Mouse (Mus musculus) C2C12 (cell line): Measurements from ENCODE around the gene Bpifa1.

Experiments used
- CTCF ChIP-seq: IDR thresholded peaks from one replicate; pipeline ENCODE4 v1.5.1; 2011; ENCODE audit not compliant: control insufficient read depth, insufficient read depth, insufficient read length
- FOSL1 ChIP-seq: IDR thresholded peaks from one replicate; pipeline ENCODE4 v1.8.0; 2011; ENCODE audit warnings: mild to moderate bottlenecking, low read length; ENCODE audit not compliant: poor library complexity, insufficient read depth, severe bottlenecking
- USF1 ChIP-seq: IDR thresholded peaks from one replicate; pipeline ENCODE4 v1.6.1; 2011; ENCODE audit warnings: low read depth, mild to moderate bottlenecking, control low read depth, moderate library complexity

DNA sequence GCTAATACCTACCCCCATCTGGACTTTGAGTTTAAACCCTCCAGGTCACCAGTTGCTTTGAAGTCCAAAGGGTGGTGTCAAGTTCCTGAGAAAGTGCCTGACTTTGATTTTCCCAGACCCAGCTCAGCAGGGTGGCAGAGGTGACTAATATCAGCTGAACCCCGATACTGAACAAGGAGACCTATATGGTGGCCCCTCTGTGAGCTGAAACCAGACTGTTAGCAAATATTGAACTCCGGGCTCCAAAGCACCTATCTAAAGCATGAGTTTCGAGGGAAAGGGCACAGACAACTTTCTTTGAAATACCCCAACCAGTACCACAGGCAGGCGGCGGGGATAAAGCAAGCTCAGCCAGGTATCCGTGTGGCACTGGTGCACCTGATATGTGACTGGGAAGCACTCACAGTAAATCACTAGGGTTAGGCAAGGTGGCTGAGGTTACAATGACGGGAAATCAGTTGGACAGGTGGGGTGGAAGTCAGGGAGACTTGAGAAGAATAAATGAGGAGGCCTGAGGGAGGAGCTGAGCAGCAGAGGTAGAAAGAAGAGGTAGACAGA, 47.3 kb downstream of the Bpifa1 start:
- no peak for TF ChIP-seq CTCF
- TF ChIP-seq USF1: no peak
- no peak for TF ChIP-seq FOSL1
